Mouse (Mus musculus) MEL (cell line): ENCODE results near the gene Ell2. TPM values are rescaled to one million over a fixed set of nuclear protein-coding genes. Genes with fewer than 3 reads are reported as not detected.
A peak's percentile ranks its signal among the peaks of the same experiment; 100 is the strongest.

Experiments used
- DNase-seq: peaks from one replicate; pipeline ENCODE4 v3.0.0; 2011; ENCODE audit warnings: low read depth, low spot score
- H3K27ac ChIP-seq: 2 replicates; pipeline ENCODE4 v1.5.1; 2012; ENCODE audit warnings: low read depth, mild to moderate bottlenecking, control low read depth, low read length, moderate library complexity; ENCODE audit not compliant: control insufficient read depth
- H3K27me3 ChIP-seq, 2 experiments: fragments of 150-350 bp in 1 of 2; sonication (generic) in 1 of 2; 2 replicates each; pipeline ENCODE4 v1.6.1; 2012; ENCODE audit warnings: low read length in 2 of 2, mild to moderate bottlenecking in 2 of 2, improper control_type of control experiment in 1 of 2, moderate library complexity in 1 of 2; ENCODE audit not compliant: insufficient read depth in 2 of 2, control insufficient read depth in 1 of 2
- H3K36me3 ChIP-seq, 2 experiments: 2 replicates each; pipeline ENCODE4 v1.6.1; 2012 to 2014; ENCODE audit warnings: low read length in 2 of 2, improper control_type of control experiment in 1 of 2, inconsistent platforms in 1 of 2, mild to moderate bottlenecking in 1 of 2; ENCODE audit not compliant: insufficient read depth in 2 of 2, control insufficient read depth in 1 of 2
- H3K4me1 ChIP-seq, 2 experiments: fragments of 150-350 bp in 1 of 2; sonication (generic) in 1 of 2; 2 replicates each; pipeline ENCODE4 v1.6.1; 2012; ENCODE audit warnings: low read length in 2 of 2, improper control_type of control experiment in 1 of 2, mild to moderate bottlenecking in 1 of 2; ENCODE audit not compliant: insufficient read depth in 2 of 2, control insufficient read depth in 1 of 2
- H3K4me3 ChIP-seq, 2 experiments: fragments of 150-350 bp in 1 of 2; sonication (generic) in 1 of 2; 2 replicates each; pipeline ENCODE4 v1.5.1; 2012; ENCODE audit warnings: low read depth in 2 of 2, low read length in 2 of 2, mild to moderate bottlenecking in 2 of 2, moderate library complexity in 2 of 2, control low read depth in 1 of 2, improper control_type of control experiment in 1 of 2; ENCODE audit not compliant: control insufficient read depth in 1 of 2, insufficient read depth in 1 of 2
- H3K79me2 ChIP-seq: 2 replicates; pipeline ENCODE4 v1.6.1; 2012; ENCODE audit warnings: mild to moderate bottlenecking, low read length, moderate library complexity; ENCODE audit not compliant: control insufficient read depth, poor library complexity, insufficient read depth
- H3K9ac ChIP-seq: 2 replicates; pipeline ENCODE4 v1.6.1; 2012; ENCODE audit warnings: low read depth, mild to moderate bottlenecking, control low read depth, low read length, moderate library complexity; ENCODE audit not compliant: control insufficient read depth, poor library complexity, severe bottlenecking
- H3K9me3 ChIP-seq: fragments of 150-350 bp; sonication (generic); replicated peaks from 2 replicates; pipeline ENCODE4 v1.6.1; 2012; ENCODE audit warnings: mild to moderate bottlenecking, low read length, improper control_type of control experiment, moderate library complexity; ENCODE audit not compliant: insufficient read depth
- BHLHE40 ChIP-seq: IDR thresholded peaks from 2 replicates; pipeline ENCODE4 v1.6.1; 2012; ENCODE audit warnings: low read depth, mild to moderate bottlenecking, inconsistent platforms, low read length, improper control_type of control experiment, borderline replicate concordance
- CHD1 ChIP-seq: IDR thresholded peaks from 2 replicates; pipeline ENCODE4 v1.6.1; 2012; ENCODE audit warnings: low read depth, mild to moderate bottlenecking, inconsistent platforms, low read length, improper control_type of control experiment
- CHD2 ChIP-seq: IDR thresholded peaks from 2 replicates; pipeline ENCODE4 v1.6.1; 2011; ENCODE audit warnings: low read length, improper control_type of control experiment
- CTCF ChIP-seq, 3 experiments: IDR thresholded peaks in 2 of 3; conservative IDR thresholded peaks in 1 of 3; 2 replicates each; pipeline ENCODE4 v1.5.1; 2011 to 2012; ENCODE audit warnings: low read length in 3 of 3, low read depth in 2 of 3, mild to moderate bottlenecking in 2 of 3, improper control_type of control experiment in 1 of 3, inconsistent platforms in 1 of 3, mixed read lengths in 1 of 3, moderate library complexity in 1 of 3; ENCODE audit not compliant: control insufficient read depth in 1 of 3, insufficient read depth in 1 of 3, poor library complexity in 1 of 3, severe bottlenecking in 1 of 3
- E2F4 ChIP-seq: IDR thresholded peaks from 2 replicates; pipeline ENCODE4 v1.6.1; 2011; ENCODE audit warnings: low read depth, low read length, improper control_type of control experiment, borderline replicate concordance
- ELF1 ChIP-seq: IDR thresholded peaks from 2 replicates; pipeline ENCODE4 v1.6.1; 2014; ENCODE audit warnings: low read depth, mild to moderate bottlenecking, inconsistent platforms, low read length, improper control_type of control experiment, moderate library complexity
- EP300 ChIP-seq, 2 experiments: IDR thresholded peaks; 2 replicates each; pipeline ENCODE4 v1.6.1; 2011; ENCODE audit warnings: improper control_type of control experiment in 2 of 2, low read length in 2 of 2, low read depth in 1 of 2, mild to moderate bottlenecking in 1 of 2
- ETS1 ChIP-seq: IDR thresholded peaks from 2 replicates; pipeline ENCODE4 v1.6.1; 2012; ENCODE audit warnings: low read depth, mild to moderate bottlenecking, inconsistent platforms, low read length, improper control_type of control experiment, moderate library complexity
- GABPA ChIP-seq: IDR thresholded peaks from 2 replicates; pipeline ENCODE4 v1.6.1; 2012; ENCODE audit warnings: low read depth, mild to moderate bottlenecking, inconsistent platforms, low read length, improper control_type of control experiment, moderate library complexity
- GATA1 ChIP-seq: IDR thresholded peaks from 2 replicates; pipeline ENCODE4 v1.6.1; 2011; ENCODE audit warnings: low read depth, low read length, improper control_type of control experiment
- HCFC1 ChIP-seq: IDR thresholded peaks from 2 replicates; pipeline ENCODE4 v1.6.1; 2012; ENCODE audit warnings: low read depth, mild to moderate bottlenecking, inconsistent platforms, low read length, improper control_type of control experiment, moderate library complexity
- JUND ChIP-seq: IDR thresholded peaks from 2 replicates; pipeline ENCODE4 v1.6.1; 2011; ENCODE audit warnings: low read depth, mild to moderate bottlenecking, improper control_type of control experiment, low read length
- KAT2A ChIP-seq: conservative IDR thresholded peaks from 2 replicates; pipeline ENCODE4 v1.6.1; 2012; ENCODE audit warnings: low read depth, low read length, improper control_type of control experiment, inconsistent platforms
- MAX ChIP-seq: IDR thresholded peaks from 2 replicates; pipeline ENCODE4 v1.6.1; 2011; ENCODE audit warnings: low read length, improper control_type of control experiment
- MAZ ChIP-seq: IDR thresholded peaks from 2 replicates; pipeline ENCODE4 v1.6.1; 2012; ENCODE audit warnings: low read depth, mild to moderate bottlenecking, inconsistent platforms, low read length, improper control_type of control experiment
- MEF2A ChIP-seq: IDR thresholded peaks from 2 replicates; pipeline ENCODE4 v1.6.1; 2014; ENCODE audit warnings: low read depth, mild to moderate bottlenecking, inconsistent platforms, low read length, improper control_type of control experiment; ENCODE audit not compliant: poor library complexity, insufficient replicate concordance, severe bottlenecking; ENCODE audit errors: extremely low read depth
- MXI1 ChIP-seq: IDR thresholded peaks from 2 replicates; pipeline ENCODE4 v1.6.1; 2011; ENCODE audit warnings: mild to moderate bottlenecking, low read depth, low read length, improper control_type of control experiment
- MYB ChIP-seq: IDR thresholded peaks from 2 replicates; pipeline ENCODE4 v1.6.1; 2011; ENCODE audit warnings: mild to moderate bottlenecking, low read depth, low read length, improper control_type of control experiment
- MYC ChIP-seq: IDR thresholded peaks from 2 replicates; pipeline ENCODE4 v1.6.1; 2011; ENCODE audit warnings: low read depth, mild to moderate bottlenecking, low read length, improper control_type of control experiment, moderate library complexity
- NELFE ChIP-seq: IDR thresholded peaks from 2 replicates; pipeline ENCODE4 v1.6.1; 2011; ENCODE audit warnings: low read depth, low read length, improper control_type of control experiment
- NRF1 ChIP-seq: IDR thresholded peaks from 2 replicates; pipeline ENCODE4 v1.6.1; 2014; ENCODE audit warnings: low read depth, mild to moderate bottlenecking, inconsistent platforms, low read length, improper control_type of control experiment, moderate library complexity; ENCODE audit not compliant: poor library complexity, insufficient read depth, severe bottlenecking
- POLR2A ChIP-seq, 2 experiments: IDR thresholded peaks; 2 replicates each; pipeline ENCODE4 v1.6.1; 2011 to 2012; ENCODE audit warnings: low read length in 2 of 2, mild to moderate bottlenecking in 2 of 2, control low read depth in 1 of 2, improper control_type of control experiment in 1 of 2, low read depth in 1 of 2, moderate library complexity in 1 of 2; ENCODE audit not compliant: control insufficient read depth in 1 of 2, insufficient read depth in 1 of 2, poor library complexity in 1 of 2
- POLR2AphosphoS2 ChIP-seq: IDR thresholded peaks from 2 replicates; pipeline ENCODE4 v1.6.1; 2011; ENCODE audit warnings: low read length, improper control_type of control experiment
- POLR2AphosphoS5 ChIP-seq: IDR thresholded peaks from 2 replicates; pipeline ENCODE4 v1.6.1; 2012; ENCODE audit warnings: low read depth, borderline replicate concordance, mild to moderate bottlenecking, inconsistent platforms, low read length, moderate library complexity, mixed read lengths
- RAD21 ChIP-seq: IDR thresholded peaks from 2 replicates; pipeline ENCODE4 v1.6.1; 2011; ENCODE audit warnings: mild to moderate bottlenecking, low read depth, low read length, improper control_type of control experiment
- RCOR1 ChIP-seq: IDR thresholded peaks from 2 replicates; pipeline ENCODE4 v1.6.1; 2012; ENCODE audit warnings: low read depth, mild to moderate bottlenecking, inconsistent platforms, low read length, improper control_type of control experiment
- SIN3A ChIP-seq: IDR thresholded peaks from 2 replicates; pipeline ENCODE4 v1.6.1; 2012; ENCODE audit warnings: low read length, improper control_type of control experiment, inconsistent platforms
- TAL1 ChIP-seq: IDR thresholded peaks from 2 replicates; pipeline ENCODE4 v1.6.1; 2012; ENCODE audit warnings: mild to moderate bottlenecking, inconsistent platforms, low read length, moderate library complexity, mixed read lengths
- TCF12 ChIP-seq: IDR thresholded peaks from 2 replicates; pipeline ENCODE4 v1.6.1; 2014; ENCODE audit warnings: low read depth, mild to moderate bottlenecking, inconsistent platforms, low read length, improper control_type of control experiment, moderate library complexity
- UBTF ChIP-seq: IDR thresholded peaks from 2 replicates; pipeline ENCODE4 v1.6.1; 2012; ENCODE audit warnings: low read depth, mild to moderate bottlenecking, inconsistent platforms, low read length, improper control_type of control experiment, moderate library complexity, borderline replicate concordance; ENCODE audit not compliant: insufficient read depth
- USF1 ChIP-seq: IDR thresholded peaks from 2 replicates; pipeline ENCODE4 v1.6.1; 2014; ENCODE audit warnings: low read depth, mild to moderate bottlenecking, inconsistent platforms, low read length, improper control_type of control experiment, moderate library complexity
- USF2 ChIP-seq, 2 experiments: IDR thresholded peaks; 2 replicates each; pipeline ENCODE4 v1.6.1; 2011 to 2012; ENCODE audit warnings: improper control_type of control experiment in 2 of 2, low read length in 2 of 2, borderline replicate concordance in 1 of 2, inconsistent platforms in 1 of 2, low read depth in 1 of 2, mild to moderate bottlenecking in 1 of 2; ENCODE audit not compliant: insufficient read depth in 1 of 2
- ZC3H11A ChIP-seq: IDR thresholded peaks from 2 replicates; pipeline ENCODE4 v1.6.1; 2012; ENCODE audit warnings: low read depth, mild to moderate bottlenecking, inconsistent platforms, low read length, improper control_type of control experiment
- ZMIZ1 ChIP-seq: IDR thresholded peaks from 2 replicates; pipeline ENCODE4 v1.6.1; 2012; ENCODE audit warnings: low read depth, mild to moderate bottlenecking, inconsistent platforms, low read length, improper control_type of control experiment, moderate library complexity
- ZNF384 ChIP-seq: IDR thresholded peaks from 2 replicates; pipeline ENCODE4 v1.6.1; 2012; ENCODE audit warnings: low read depth, mild to moderate bottlenecking, inconsistent platforms, low read length, improper control_type of control experiment
- polyA plus RNA-seq, 2 experiments: library from polyadenylated mRNA; stranded (reverse) in 1 of 2; unstranded in 1 of 2; fragments of >175 nt in 1 of 2; fragments of >200 nt in 1 of 2; gene quantifications; 2 replicates each; pipeline versions ENCODE4 v1.2.1 to v1.2.4; 2012; ENCODE audit warnings: low replicate concordance in 2 of 2, low read depth in 1 of 2; ENCODE audit not compliant: insufficient read length in 2 of 2, insufficient read depth in 1 of 2, missing spikeins in 1 of 2
- total RNA-seq: library from RNA; depleted of rRNA; stranded (reverse); fragments of 300-350 nt; gene quantifications from 2 replicates; pipeline ENCODE4 v1.2.3, GENCODE M21; 2012

Ell2 gene
- total and polyA plus RNA-seq, 3 experiments: 25.0 to 77.1 (median 52.5) TPM

- Histone ChIP-seq H3K9ac (peak overlapping the region; percentile 47), H3K4me3 (peak overlapping the region in 1 of 2 experiments; percentile 31; a peak in 2 of 4 replicates), H3K36me3 (peaks cover 0 to 90% of the 10 kb centered on the region in 2 experiments; a peak in 2 of 4 replicates), H3K27ac (peak overlapping the region; percentile 96), H3K4me1 (peaks cover 55 to 59% of the 10 kb centered on the region in 2 experiments), H3K27me3 (no peaks in the 10 kb centered on the region), H3K9me3 (no peaks in the 10 kb centered on the region), H3K79me2 (peaks cover 16% of the 10 kb centered on the region)
- DNase-seq: peak; percentile 67
- TF ChIP-seq CHD1 (no peak), MXI1 (no peak), MAX (no peak), ETS1 (peak; percentile 55), KAT2A (no peak), RAD21 (no peak), EP300 (IDR thresholded peaks at IDR 0.05; ENCODE audit: low read depth in 1 of 2, low read length in 2 of 2) (peak; percentile 85 to 90), USF2 (IDR thresholded peaks at IDR 0.05; ENCODE audit: borderline replicate concordance in 1 of 2, insufficient read depth in 1 of 2, low read depth in 1 of 2, low read length in 2 of 2) (no peak), HCFC1 (no peak), NRF1 (no peak), CTCF (IDR thresholded peaks at IDR 0.05 in 2 of 3, conservative IDR thresholded peaks at IDR 0.05 in 1 of 3; ENCODE audit: control insufficient read depth in 1 of 3, insufficient read depth in 1 of 3, low read depth in 2 of 3, low read length in 3 of 3, poor library complexity in 1 of 3, severe bottlenecking in 1 of 3) (no peak), POLR2AphosphoS5 (no peak), TCF12 (0 out of 2 replicates have a peak, but pooled peaks have one; percentile 46), USF1 (no peak), NELFE (no peak), SIN3A (no peak), POLR2A (IDR thresholded peaks at IDR 0.05; ENCODE audit: control insufficient read depth in 1 of 2, insufficient read depth in 1 of 2, low read depth in 1 of 2, low read length in 2 of 2, poor library complexity in 1 of 2) (no peak), ZC3H11A (no peak), UBTF (no peak), JUND (no peak), TAL1 (no peak), E2F4 (no peak), CHD2 (no peak), RCOR1 (no peak), ELF1 (no peak), BHLHE40 (no peak), MEF2A (no peak), MYC (no peak), MYB (peak; percentile 88), GABPA (no peak), ZMIZ1 (no peak), MAZ (no peak), GATA1 (peak; percentile 49), ZNF384 (no peak), POLR2AphosphoS2 (no peak)
These were observed 35.5 kb downstream of the Ell2 start for GRCm38 (mm10) chr13:75741736-75742729.
